ENCODE assay signal across 8 mouse cellular contexts in the genomic region with DNA sequence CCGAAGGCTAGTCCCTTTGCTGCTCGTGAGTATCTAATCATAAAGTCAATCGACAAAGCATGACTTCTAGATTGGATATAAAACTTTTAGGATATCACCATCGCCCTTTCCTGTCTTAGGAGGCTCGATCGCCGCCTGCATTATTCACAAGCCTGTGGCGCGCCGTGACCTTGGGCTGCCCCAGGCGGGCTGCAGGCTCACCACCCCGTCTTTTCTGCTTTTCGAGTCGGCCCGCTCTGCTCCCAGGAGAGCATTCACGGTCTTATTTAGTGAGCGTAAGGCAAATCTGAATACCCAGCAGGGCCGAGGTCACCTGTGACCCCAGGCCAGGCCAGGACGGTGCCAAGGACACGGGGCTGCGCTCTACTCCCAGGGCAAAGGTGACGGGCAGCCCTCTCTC. TPM values are rescaled to one million over a fixed set of nuclear protein-coding genes. Genes with fewer than 3 reads are reported as not detected.
DNase-seq lines count a peak whose midpoint lies in the region; ATAC-seq and TF ChIP-seq lines count a peak whose summit lies in the region.

No protein-coding gene starts in this region.

- peak overlapping the region; percentile 100 for H3K27ac ChIP-seq in heart, embryonic 10.5 days
- peak overlapping the region; percentile 99 for H3K27ac ChIP-seq in forebrain, embryonic 10.5 days
- peak overlapping the region; percentile 90 for H3K27ac ChIP-seq in liver, embryonic 14.5 days

- DNase-seq in heart, embryonic 10.5 days (ENCODE audit: low spot score), result no peak
- DNase-seq in heart, postnatal 14 days, result no peak
- DNase-seq in forebrain, embryonic 10.5 days (ENCODE audit: extremely low spot score, low spot score), result no peak
- peak in 1 of 3 experiments; percentile 5 for DNase-seq in liver, embryonic 14.5 days (ENCODE audit: low read depth in 3 of 3, low spot score in 3 of 3)
- no peak for DNase-seq in cerebellum, postnatal 25 days
- no peak for DNase-seq in frontal cortex, postnatal 14 days (ENCODE audit: low spot score in 2 of 2)
- DNase-seq in left cerebral cortex, postnatal 25 days (ENCODE audit: low spot score in 2 of 2), result no peak

- peak overlapping the region; percentile 94 for H3K4me3 ChIP-seq in heart, embryonic 10.5 days
- H3K4me3 ChIP-seq in E14TG2a.4 (replicated peaks; ENCODE audit: low read length), result peak overlapping the region; percentile 98
- peak overlapping the region; percentile 91 for H3K4me3 ChIP-seq in forebrain, embryonic 10.5 days
- H3K4me3 ChIP-seq in liver, embryonic 14.5 days (ENCODE audit: insufficient read depth in 1 of 2, low read depth in 2 of 2, low read length in 2 of 2), result peak overlapping the region; percentile 77 to 99

- WGBS in heart, embryonic 10.5 days, result under 1% methylated on average over 22 of the region's 22 CpGs
- 1% methylated on average over 22 of the region's 22 CpGs for whole genome bisulfite sequencing in forebrain, embryonic 10.5 days
- under 1% methylated on average over 22 of the region's 22 CpGs for WGBS in liver, embryonic 14.5 days (ENCODE audit: insufficient replicate concordance)

- H3K27me3 ChIP-seq in heart, embryonic 10.5 days (ENCODE audit: insufficient read depth, poor library complexity, severe bottlenecking), result no peaks in the 10 kb centered on the region
- no peaks in the 10 kb centered on the region for H3K27me3 ChIP-seq in E14TG2a.4 (ENCODE audit: insufficient read depth, low read length)
- H3K27me3 ChIP-seq in forebrain, embryonic 10.5 days (ENCODE audit: poor library complexity, severe bottlenecking), result no peaks in the 10 kb centered on the region
- no peaks in the 10 kb centered on the region for H3K27me3 ChIP-seq in liver, embryonic 14.5 days (ENCODE audit: control insufficient read depth, insufficient read depth, low read length)

- H3K4me1 ChIP-seq in heart, embryonic 10.5 days, result peaks cover 11% of the 10 kb centered on the region; the same call in 1 of the 2 replicates
- peaks cover 62% of the 10 kb centered on the region for H3K4me1 ChIP-seq in E14TG2a.4 (replicated peaks; ENCODE audit: low read depth, low read length)
- H3K4me1 ChIP-seq in forebrain, embryonic 10.5 days, result peaks cover 29% of the 10 kb centered on the region
- peaks cover 0 to 12% of the 10 kb centered on the region in 2 experiments; a peak in 3 of 4 replicates for H3K4me1 ChIP-seq in liver, embryonic 14.5 days (replicated peaks; ENCODE audit: control insufficient read depth in 2 of 2, insufficient read depth in 2 of 2, low read length in 1 of 2)

- peak overlapping the region; percentile 96 for H3K9ac ChIP-seq in liver, embryonic 14.5 days (replicated peaks)

- H3K4me2 ChIP-seq in liver, embryonic 14.5 days (ENCODE audit: low read depth), result peak overlapping the region; percentile 71

- TF ChIP-seq EP300 in liver, embryonic 14.5 days (IDR thresholded peaks at IDR 0.05; ENCODE audit: low read depth), result no peak

- H3K36me3 ChIP-seq in heart, embryonic 10.5 days, result peaks cover 44% of the 10 kb centered on the region
- H3K36me3 ChIP-seq in E14TG2a.4 (ENCODE audit: insufficient read depth, low read length), result peaks cover 69% of the 10 kb centered on the region
- peaks cover 48% of the 10 kb centered on the region for H3K36me3 ChIP-seq in forebrain, embryonic 10.5 days (replicated peaks)
- peaks cover 14% of the 10 kb centered on the region for H3K36me3 ChIP-seq in liver, embryonic 14.5 days (replicated peaks; ENCODE audit: control insufficient read depth, insufficient read depth, low read depth)

- TF ChIP-seq CTCF in E14TG2a.4 (conservative IDR thresholded peaks at IDR 0.05; ENCODE audit: low read length), result no peak
- no peak for TF ChIP-seq CTCF in liver, embryonic 14.5 days (IDR thresholded peaks at IDR 0.05; ENCODE audit: low read depth)

- peak; percentile 21 for ATAC-seq in liver, embryonic 14.5 days (ENCODE audit: insufficient read depth)

- intact Hi-C loops in heart, postnatal 14 days (cut with DNase I), result loop anchor here (5.0 kb wide), 1 partner anchor 62 kb away; the partner anchor contains the start of gene Jam2
- intact Hi-C loops in left cerebral cortex, postnatal 25 days (cut with DNase I), result loop anchor here (2.0 kb wide), 1 partner anchor 338 kb away; the partner anchor contains the start of gene App

- H3K9me3 ChIP-seq in heart, embryonic 10.5 days, result no peaks in the 10 kb centered on the region
- H3K9me3 ChIP-seq in E14TG2a.4 (ENCODE audit: low read length), result no peaks in the 10 kb centered on the region
- no peaks in the 10 kb centered on the region for H3K9me3 ChIP-seq in forebrain, embryonic 10.5 days
- H3K9me3 ChIP-seq in liver, embryonic 14.5 days (ENCODE audit: control insufficient read depth, low read length), result no peaks in the 10 kb centered on the region

RNA-seq across cellular contexts. Expression of gene Gabpa, which starts 0.4 kb away (rescaled TPM):
- 38.4 and 45.6 TPM in 2 replicates for polyA plus RNA-seq in heart, embryonic 10.5 days (2016; fragmentation: Nextera tagmentation; extraction: Ambion mirVana)
- 10 to 100 TPM; 41.5 to 43.8 TPM for total RNA-seq in heart, postnatal 14 days (2021)
- polyA plus RNA-seq in forebrain, embryonic 10.5 days (2016; fragmentation: Nextera tagmentation; extraction: Ambion mirVana), result 39.2 and 42.7 TPM in 2 replicates
- 7.1 and 11.2 TPM in 2 replicates for polyA plus RNA-seq in liver, embryonic 14.5 days (2012; rRNA removed)
- polyA plus RNA-seq in liver, embryonic 14.5 days (2014; fragmentation: Nextera tagmentation; extraction: Ambion mirVana), result 15.5 and 18.2 TPM in 2 replicates
- 10 to 100 TPM; 19.8 to 24.7 TPM for total RNA-seq in left cerebral cortex, postnatal 25 days (2021)

RNA-seq across cellular contexts. Expression of gene Atp5j, which starts 1.1 kb away (rescaled TPM):
- polyA plus RNA-seq in heart, embryonic 10.5 days (2016; fragmentation: Nextera tagmentation; extraction: Ambion mirVana), result 1,023 and 1,250 TPM in 2 replicates
- 1,000 to 10,000 TPM; 1,607 to 1,650 TPM for total RNA-seq in heart, postnatal 14 days (2021)
- polyA plus RNA-seq in forebrain, embryonic 10.5 days (2016; fragmentation: Nextera tagmentation; extraction: Ambion mirVana), result 813 and 826 TPM in 2 replicates
- 107 and 155 TPM in 2 replicates for polyA plus RNA-seq in liver, embryonic 14.5 days (2012; rRNA removed)
- 586 and 628 TPM in 2 replicates for polyA plus RNA-seq in liver, embryonic 14.5 days (2014; fragmentation: Nextera tagmentation; extraction: Ambion mirVana)
- total RNA-seq in left cerebral cortex, postnatal 25 days (2021), result 100 to 1,000 TPM; 390 to 391 TPM
